Mouse (Mus musculus) limb, embryonic 14.5 days (tissue): ENCODE measurements around the gene Atl2. TPM values are rescaled to one million over a fixed set of nuclear protein-coding genes. Genes with fewer than 3 reads are reported as not detected.

ENCODE experiments used
- ATAC-seq: fragments of 200-750 bp; cut with Nextera tagmentation; 2 replicates; pipeline ENCODE4 v1.8.0; 2017; ENCODE audit warnings: low read depth, moderate number of reproducible peaks, moderate TSS enrichment; ENCODE audit not compliant: low FRiP score
- DNase-seq: peaks from one replicate; pipeline ENCODE4 v3.0.0-alpha.2; 2015; ENCODE audit warnings: low spot score
- H3K27ac ChIP-seq: fragments of 300-500 bp; sonication (generic); replicated peaks from 2 replicates; pipeline ENCODE4 v1.5.1; 2014; ENCODE audit warnings: low read depth, mild to moderate bottlenecking, low read length, moderate library complexity, mixed read lengths
- H3K27me3 ChIP-seq: fragments of 300-500 bp; sonication (generic); 2 replicates; pipeline ENCODE4 v1.6.1; 2014; ENCODE audit warnings: low read length, mixed read lengths; ENCODE audit not compliant: control insufficient read depth, insufficient read depth
- H3K36me3 ChIP-seq: fragments of 300-500 bp; sonication (generic); 2 replicates; pipeline ENCODE4 v1.6.1; 2014; ENCODE audit warnings: mild to moderate bottlenecking, low read length, moderate library complexity, mixed read lengths; ENCODE audit not compliant: control insufficient read depth, insufficient read depth
- H3K4me1 ChIP-seq: fragments of 300-500 bp; sonication (generic); 2 replicates; pipeline ENCODE4 v1.6.1; 2014; ENCODE audit warnings: antibody characterized with exemption, low read length, mixed read lengths; ENCODE audit not compliant: control insufficient read depth, insufficient read depth
- H3K4me2 ChIP-seq: fragments of 300-500 bp; sonication (generic); replicated peaks from 2 replicates; pipeline ENCODE4 v1.6.1; 2014; ENCODE audit warnings: low read depth, mild to moderate bottlenecking, low read length, moderate library complexity; ENCODE audit not compliant: severe bottlenecking
- H3K4me3 ChIP-seq: fragments of 300-500 bp; sonication (generic); replicated peaks from 2 replicates; pipeline ENCODE4 v1.5.1; 2014; ENCODE audit warnings: low read length
- H3K9ac ChIP-seq: fragments of 300-500 bp; sonication (generic); 2 replicates; pipeline ENCODE4 v1.6.1; 2014; ENCODE audit warnings: mild to moderate bottlenecking, low read depth, low read length, moderate library complexity; ENCODE audit not compliant: severe bottlenecking
- H3K9me3 ChIP-seq: fragments of 300-500 bp; sonication (generic); 2 replicates; pipeline ENCODE4 v1.6.1; 2016; ENCODE audit warnings: low read length; ENCODE audit not compliant: control insufficient read depth
- POLR2A ChIP-seq: fragments of 200-500 bp; IDR thresholded peaks from 2 replicates; pipeline ENCODE4 v1.8.0; 2012; ENCODE audit warnings: inconsistent platforms, mild to moderate bottlenecking, moderate library complexity, borderline replicate concordance; ENCODE audit not compliant: insufficient read depth, insufficient read length; ENCODE audit errors: extremely low read depth
- WGBS: fragments of 180-500 bp; shearing (Covaris S2); extraction: QIAGEN DNeasy Blood & Tissue Kit; methylation state at CpG from one replicate; pipeline ENCODE4 v1.1.7; 2014; 5-methylcytosine and 5-hydroxymethylcytosine counted together
- polyA plus RNA-seq, 2 experiments: library from polyadenylated mRNA; depleted of rRNA in 1 of 2; stranded (reverse) in 1 of 2; unstranded in 1 of 2; fragments of >200 nt; fragmentation: Nextera tagmentation in 1 of 2; extraction: Ambion mirVana in 1 of 2; gene quantifications; 2 replicates each; pipeline versions ENCODE4 v1.2.1 to v1.2.3; 2012 to 2014

The Atl2 gene
- polyA plus RNA-seq, 2 experiments = 25.9 to 26.1 TPM

DNA sequence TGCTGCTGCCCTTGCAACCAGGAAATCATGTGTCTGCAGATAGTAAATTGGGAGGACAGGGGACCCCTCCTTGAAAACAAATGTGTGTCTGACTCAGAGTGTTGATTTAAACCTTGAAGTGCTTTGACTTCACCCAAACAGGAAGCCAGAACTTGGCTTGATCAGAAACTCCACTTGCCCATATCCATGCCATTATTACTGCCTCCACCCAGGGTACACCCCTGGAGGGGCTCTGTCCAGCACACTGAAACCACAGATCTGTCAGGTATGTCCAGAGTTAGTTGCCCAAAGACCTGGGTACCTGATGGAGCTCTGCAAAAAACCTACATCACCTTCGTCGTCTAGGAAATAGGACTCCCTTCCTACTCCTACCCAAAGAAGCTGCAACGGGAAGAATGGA lies 77.0 kb downstream of the Atl2 start:
- Histone ChIP-seq H3K27ac (no peak overlapping the region), H3K4me1 (0 out of 2 replicates have a peak, but pooled peaks cover 3% of the 10 kb centered on the region), H3K36me3 (no peaks in the 10 kb centered on the region), H3K9me3 (no peaks in the 10 kb centered on the region), H3K4me3 (no peak overlapping the region), H3K9ac (no peak overlapping the region), H3K4me2 (no peak overlapping the region), H3K27me3 (no peaks in the 10 kb centered on the region)
- no peak for DNase-seq
- WGBS = 29% methylated on average over 3 of the region's 3 CpGs
- ATAC-seq = no peak
- no peak for TF ChIP-seq POLR2A

- Histone ChIP-seq H3K4me3 (no peak overlapping the region), H3K27me3 (no peaks in the 10 kb centered on the region), H3K27ac (no peak overlapping the region), H3K9ac (no peak overlapping the region), H3K4me1 (0 out of 2 replicates have a peak, but pooled peaks cover 3% of the 10 kb centered on the region), H3K9me3 (no peaks in the 10 kb centered on the region), H3K36me3 (no peaks in the 10 kb centered on the region), H3K4me2 (no peak overlapping the region)
- DNase-seq = no peak
- 14% methylated on average over 7 of the region's 7 CpGs for WGBS
- TF ChIP-seq POLR2A = no peak
- ATAC-seq = no peak
Observed at GRCm38 (mm10) chr17:79817995-79818394, 77.9 kb downstream of the Atl2 start.

GRCm38 (mm10) chr17:79817551-79817950 lies 78.4 kb downstream of the Atl2 start:
- no peaks in the 10 kb centered on the region for H3K9me3 ChIP-seq
- no peak for ATAC-seq
- no peak overlapping the region for H3K27ac ChIP-seq
- H3K36me3 ChIP-seq = no peaks in the 10 kb centered on the region
- no peaks in the 10 kb centered on the region for H3K27me3 ChIP-seq
- no peak overlapping the region for H3K4me3 ChIP-seq
- 0 out of 2 replicates have a peak, but pooled peaks cover 3% of the 10 kb centered on the region for H3K4me1 ChIP-seq
- no peak for TF ChIP-seq POLR2A
- WGBS = 78% methylated on average over 9 of the region's 9 CpGs
- H3K9ac ChIP-seq = no peak overlapping the region
- H3K4me2 ChIP-seq = no peak overlapping the region
- no peak for DNase-seq

GRCm38 (mm10) chr17:79816896-79817295 lies 79.0 kb downstream of the Atl2 start:
- H3K9me3 ChIP-seq = no peaks in the 10 kb centered on the region
- no peaks in the 10 kb centered on the region for H3K36me3 ChIP-seq
- DNase-seq (no peak), ATAC-seq (no peak)
- 73% methylated on average over 6 of the region's 6 CpGs for WGBS
- no peak overlapping the region for H3K27ac ChIP-seq
- H3K4me2 ChIP-seq = no peak overlapping the region
- H3K4me3 ChIP-seq = no peak overlapping the region
- TF ChIP-seq POLR2A = no peak
- H3K4me1 ChIP-seq = 0 out of 2 replicates have a peak, but pooled peaks cover 3% of the 10 kb centered on the region
- no peak overlapping the region for H3K9ac ChIP-seq
- no peaks in the 10 kb centered on the region for H3K27me3 ChIP-seq

DNA sequence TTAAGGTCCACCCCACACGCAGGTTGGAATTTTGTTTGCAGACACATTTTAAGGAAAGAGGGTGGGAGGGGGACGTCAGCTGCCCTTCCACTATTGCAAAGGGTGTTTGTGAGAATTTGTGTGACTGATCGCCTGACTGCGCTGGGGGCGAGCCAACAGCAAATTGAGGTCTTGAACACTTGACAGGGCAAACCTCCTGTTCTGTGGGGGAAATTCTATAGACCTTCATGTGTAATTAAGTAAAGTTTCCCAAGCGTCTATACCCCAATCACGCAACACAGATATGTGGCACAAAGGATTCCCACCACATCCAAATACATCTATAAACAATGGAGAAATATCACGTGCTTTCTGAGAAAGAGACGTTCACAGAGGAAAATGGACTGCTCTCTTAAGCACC lies 85.5 kb downstream of the Atl2 start:
- no peaks in the 10 kb centered on the region for H3K36me3 ChIP-seq
- H3K4me1 ChIP-seq = no peaks in the 10 kb centered on the region
- WGBS = 78% methylated on average over 9 of the region's 9 CpGs
- DNase-seq (no peak), ATAC-seq (no peak)
- H3K4me3 ChIP-seq = no peak overlapping the region
- no peaks in the 10 kb centered on the region for H3K9me3 ChIP-seq
- no peak overlapping the region for H3K9ac ChIP-seq
- no peak overlapping the region for H3K4me2 ChIP-seq
- no peak for TF ChIP-seq POLR2A
- no peaks in the 10 kb centered on the region for H3K27me3 ChIP-seq
- no peak overlapping the region for H3K27ac ChIP-seq
